Mouse (Mus musculus) lung, postnatal 25 days (tissue): ENCODE results near the gene Dph2.

Experiments
- DNase-seq: peaks from one replicate; pipeline ENCODE4 v3.0.0; 2022; ENCODE audit warnings: low spot score

The Dph2 gene

DNA sequence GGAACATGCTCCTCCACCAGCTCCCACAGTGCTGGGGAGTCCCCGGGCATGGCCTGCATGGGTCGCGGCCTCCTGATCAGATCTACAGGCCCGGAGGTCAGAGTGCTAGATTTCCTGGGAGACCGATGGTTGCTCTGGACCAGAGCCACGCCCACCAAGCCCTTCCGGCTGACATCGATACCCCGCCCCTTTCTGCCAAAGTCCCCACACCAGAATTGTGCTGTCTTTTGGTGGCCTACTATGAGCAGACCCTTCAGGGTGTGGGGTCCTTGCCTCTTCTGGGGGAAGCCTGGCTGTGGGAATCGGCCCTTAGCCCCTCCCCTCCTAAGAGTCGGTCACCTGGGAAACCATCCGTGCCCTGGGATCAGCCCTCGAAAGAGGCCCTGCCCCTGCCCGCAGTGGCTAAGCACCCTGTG is 19.4 kb downstream of the Dph2 start, which contains the start of gene Ccdc24:
TSS of gene Ccdc24 (minus strand) at position 87 of the 416 bp plus-strand sequence.
- no peak for DNase-seq

DNA sequence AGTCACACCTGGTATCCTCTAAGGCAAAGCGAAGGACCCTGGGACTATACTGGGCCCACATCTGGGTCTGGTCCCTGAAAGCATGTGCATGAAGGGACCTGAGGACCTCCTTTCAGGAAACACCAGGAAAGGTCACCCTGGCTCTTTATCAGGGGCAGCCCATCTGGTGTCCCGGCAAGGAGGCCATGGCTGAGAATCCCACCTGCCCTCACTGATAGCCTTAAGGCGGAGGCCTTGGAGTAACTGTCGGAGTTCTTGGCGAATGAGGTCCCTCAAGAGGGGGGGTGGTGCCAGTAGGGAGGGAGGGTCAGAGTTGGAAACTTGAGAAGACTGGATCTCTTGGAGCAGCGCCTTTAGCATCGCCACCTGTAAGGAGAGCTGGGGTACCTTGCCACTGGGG is 20.0 kb downstream of the Dph2 start:
- no peak for DNase-seq

- no peak for DNase-seq
Measured at GRCm38 (mm10) chr4:117870437-117870836, 21.4 kb downstream of the Dph2 start.

- no peak for DNase-seq
Measured at GRCm38 (mm10) chr4:117869317-117869716, 22.5 kb downstream of the Dph2 start.

- DNase-seq, result peak; percentile 49
Measured at GRCm38 (mm10) chr4:117867823-117868222, 24.0 kb downstream of the Dph2 start.

GRCm38 (mm10) chr4:117867000-117867399 is 24.8 kb downstream of the Dph2 start:
- no peak for DNase-seq

GRCm38 (mm10) chr4:117866083-117866482 is 25.7 kb downstream of the Dph2 start:
- peak; percentile 87 for DNase-seq

DNA sequence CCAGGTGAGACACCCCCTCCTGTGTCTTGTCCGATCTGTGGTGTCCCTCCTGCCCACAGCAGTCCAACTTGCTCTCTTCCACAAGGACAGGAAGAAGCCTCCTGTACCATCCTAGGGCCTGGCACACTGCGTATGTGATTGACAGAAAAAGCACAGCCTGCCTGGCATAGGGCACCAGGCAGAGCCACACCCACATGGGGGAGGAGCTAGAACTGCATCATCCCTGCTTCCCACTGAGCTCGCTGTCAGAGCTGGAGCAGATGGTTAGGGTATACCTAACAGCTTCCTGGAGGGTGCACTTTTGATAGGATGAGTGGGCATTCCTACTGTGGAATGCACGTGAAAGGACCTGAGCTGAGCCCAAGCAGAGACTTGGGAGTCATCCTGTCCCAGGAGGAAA is 29.0 kb downstream of the Dph2 start:
- no peak for DNase-seq

- DNase-seq, result no peak
Measured at GRCm38 (mm10) chr4:117860570-117860969, 31.3 kb downstream of the Dph2 start.

- peak; percentile 68 for DNase-seq
Measured at GRCm38 (mm10) chr4:117858794-117859193, 33.0 kb downstream of the Dph2 start.

GRCm38 (mm10) chr4:117855146-117855545 is 36.7 kb downstream of the Dph2 start:
- no peak for DNase-seq

DNA sequence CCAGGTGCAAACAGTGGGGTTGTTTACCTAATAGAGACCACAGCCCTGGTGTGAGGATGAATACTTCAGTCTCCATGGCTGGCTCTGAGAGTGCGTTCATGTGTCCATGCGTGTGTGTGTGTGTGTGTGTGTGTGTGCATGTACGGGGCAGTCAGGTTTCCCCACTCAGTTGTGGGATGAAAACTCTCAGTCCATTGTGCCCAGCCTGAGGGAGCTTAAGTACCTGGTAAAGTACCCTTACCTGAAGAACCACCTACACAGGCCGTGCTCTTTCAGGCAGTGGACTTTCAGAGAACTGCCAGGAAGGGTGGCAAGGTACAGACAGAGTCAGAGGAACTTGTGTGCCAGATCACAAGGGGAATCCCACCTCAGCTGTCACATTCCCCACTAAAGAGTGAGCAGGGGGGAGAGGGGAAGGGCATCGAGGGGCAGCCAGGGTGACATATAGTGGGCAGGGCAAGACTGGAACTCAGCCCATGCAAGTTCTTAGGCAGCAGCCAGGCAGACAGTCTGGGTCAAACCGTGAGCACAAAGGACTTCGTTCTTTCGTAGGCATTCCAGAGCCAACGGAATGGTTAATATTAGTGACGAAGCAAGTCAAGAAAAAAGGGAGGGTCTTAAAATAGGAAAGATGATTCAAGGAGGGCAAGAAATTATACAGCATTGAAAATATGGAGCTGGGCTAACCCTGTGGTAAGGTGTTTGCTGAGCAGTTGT is 39.5 kb downstream of the Dph2 start:
- DNase-seq, result no peak

DNA sequence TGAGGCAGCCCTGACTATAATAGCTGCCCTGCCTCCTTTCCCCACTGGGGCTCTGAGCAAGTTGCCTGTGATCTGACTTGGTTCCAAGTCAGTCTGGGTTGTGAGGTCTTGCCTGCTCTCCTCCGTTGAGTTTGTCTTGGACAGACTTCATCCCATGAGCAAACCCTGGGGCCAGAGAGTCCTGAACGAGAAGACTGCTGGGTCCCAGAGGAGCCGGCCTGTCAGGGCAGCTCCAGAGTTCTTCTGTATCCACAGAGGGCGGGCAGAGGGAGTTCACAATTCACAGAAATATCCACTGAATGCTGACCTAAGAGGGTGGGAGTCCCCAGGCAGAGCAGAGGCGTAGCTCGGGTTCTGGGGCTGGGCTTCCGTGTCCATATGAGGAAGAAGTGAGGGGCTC is 41.0 kb downstream of the Dph2 start:
- DNase-seq, result no peak

GRCm38 (mm10) chr4:117850176-117850575 is 41.7 kb downstream of the Dph2 start:
- no peak for DNase-seq

- no peak for DNase-seq
Measured at GRCm38 (mm10) chr4:117849506-117849905, 42.3 kb downstream of the Dph2 start.

- no peak for DNase-seq
Measured at GRCm38 (mm10) chr4:117849063-117849462, 42.8 kb downstream of the Dph2 start.

GRCm38 (mm10) chr4:117847011-117847410 is 44.8 kb downstream of the Dph2 start:
- no peak for DNase-seq

DNA sequence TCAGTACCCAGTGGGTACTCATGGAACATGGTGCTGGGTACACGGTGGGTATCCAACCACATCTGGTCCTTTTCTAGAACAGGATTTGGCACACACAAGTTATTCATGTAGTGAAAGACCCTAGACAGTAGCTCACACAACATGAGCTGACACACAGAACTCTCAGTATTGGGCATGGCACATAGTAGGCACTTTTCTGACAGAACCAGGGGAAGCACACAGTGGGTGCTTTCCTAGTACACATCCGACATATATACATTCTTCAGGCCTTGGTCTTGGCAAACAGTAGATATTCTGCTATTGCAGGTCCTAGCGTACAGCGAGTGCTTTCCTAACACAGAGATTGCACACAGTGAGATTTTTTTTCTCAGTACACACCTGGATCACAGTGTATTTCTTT is 45.6 kb downstream of the Dph2 start:
- DNase-seq, result no peak

DNA sequence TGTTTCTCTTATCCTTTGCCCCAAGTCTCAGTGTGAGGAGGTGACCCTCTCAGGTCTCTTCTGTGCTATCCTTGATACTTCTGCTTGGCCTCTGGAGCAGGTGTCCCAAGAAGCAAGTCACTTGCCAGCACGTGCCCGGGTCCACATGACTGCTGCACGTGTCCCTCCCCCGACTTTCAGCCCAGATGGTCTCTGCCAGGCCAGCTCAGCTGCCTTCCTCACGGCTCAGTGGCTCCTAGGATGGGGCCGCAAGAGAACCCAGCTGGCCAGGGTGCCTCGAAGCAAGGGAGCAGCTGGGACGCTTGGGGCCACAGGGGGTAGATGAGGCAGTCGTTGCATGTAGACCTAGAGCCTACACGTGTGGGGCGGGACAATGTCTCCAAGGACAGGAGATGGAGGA is 46.5 kb downstream of the Dph2 start:
- DNase-seq, result no peak

DNA sequence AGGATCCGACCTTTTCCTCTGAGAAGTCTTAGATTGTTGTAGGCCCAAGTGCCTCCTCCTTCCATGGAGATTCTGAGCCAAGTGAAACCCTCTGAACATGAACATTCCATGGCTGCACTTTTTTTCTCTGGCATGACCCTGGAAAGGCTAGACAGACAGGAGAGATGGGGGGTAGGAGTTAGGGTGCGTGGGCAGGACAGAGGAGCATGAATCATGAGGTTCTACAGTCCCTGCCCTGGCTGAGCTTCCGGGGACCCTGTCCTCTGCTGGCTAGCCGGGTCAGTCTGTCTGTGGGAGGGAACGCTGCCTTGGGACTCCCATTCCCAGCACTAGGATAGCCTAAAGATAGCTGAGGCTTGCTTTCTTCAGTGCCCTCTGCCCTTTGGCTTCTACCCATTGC is 47.4 kb downstream of the Dph2 start:
- no peak for DNase-seq

GRCm38 (mm10) chr4:117843101-117843500 is 48.7 kb downstream of the Dph2 start:
- no peak for DNase-seq

DNA sequence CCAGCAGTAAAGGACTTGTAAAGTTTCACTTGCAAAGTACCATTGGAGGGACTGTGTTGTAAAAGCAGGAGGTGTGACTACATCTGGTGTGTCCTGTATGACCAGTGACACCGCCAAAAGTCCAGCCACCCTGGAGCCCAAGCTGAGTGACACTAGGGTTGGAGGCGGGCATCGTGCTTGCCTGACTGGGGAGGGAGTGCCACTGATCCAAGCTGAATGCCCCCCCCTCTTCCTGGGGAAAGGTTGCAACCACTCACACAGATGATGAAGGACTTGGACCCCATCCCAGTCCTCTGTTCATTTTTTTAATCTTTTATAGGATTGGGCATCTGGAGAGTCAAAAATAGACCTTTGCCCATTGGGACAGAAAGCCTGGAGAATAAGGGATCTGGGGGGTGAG is 50.3 kb downstream of the Dph2 start:
- DNase-seq, result no peak

DNA sequence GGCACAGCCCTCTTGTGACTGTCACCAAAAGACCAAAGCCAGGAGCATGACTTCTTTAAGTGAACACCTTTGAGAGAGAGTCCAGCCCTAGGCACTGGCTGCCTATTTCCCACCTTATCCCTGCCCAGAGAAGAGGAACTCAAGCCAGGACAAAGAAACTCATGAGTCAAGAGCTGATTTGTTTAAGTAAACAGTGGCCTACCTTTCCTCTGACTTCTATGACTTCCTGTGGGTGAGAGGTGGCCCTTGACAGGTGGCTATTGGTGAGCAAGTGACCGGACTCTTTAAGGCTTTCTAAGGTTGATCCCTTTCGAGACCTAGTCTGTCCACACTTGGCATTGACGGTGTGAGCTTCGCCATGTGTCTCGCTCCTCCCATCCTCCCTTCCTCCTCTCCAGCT is 51.0 kb downstream of the Dph2 start:
- peak; percentile 75 for DNase-seq

DNA sequence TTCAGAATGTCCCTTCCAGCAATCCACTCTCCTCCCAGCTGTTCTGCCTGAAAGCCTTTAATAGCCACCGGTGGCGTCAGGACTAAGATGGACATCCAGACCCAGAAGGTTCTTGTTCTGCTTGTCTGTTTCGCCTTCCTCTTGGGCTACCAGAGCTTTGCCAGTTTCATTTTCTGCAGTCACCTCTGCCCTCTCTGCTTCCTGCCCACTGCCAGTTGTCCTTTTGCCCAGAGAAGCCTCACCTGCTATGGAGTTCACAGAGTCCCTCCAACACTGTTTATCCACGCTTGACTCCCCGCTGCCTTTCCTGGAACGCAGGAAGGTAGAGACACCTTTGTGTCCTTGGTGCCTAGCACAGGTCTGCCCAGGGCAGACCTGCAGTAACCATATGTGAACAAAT is 52.5 kb downstream of the Dph2 start:
- DNase-seq, result no peak
